In the genomic region with DNA sequence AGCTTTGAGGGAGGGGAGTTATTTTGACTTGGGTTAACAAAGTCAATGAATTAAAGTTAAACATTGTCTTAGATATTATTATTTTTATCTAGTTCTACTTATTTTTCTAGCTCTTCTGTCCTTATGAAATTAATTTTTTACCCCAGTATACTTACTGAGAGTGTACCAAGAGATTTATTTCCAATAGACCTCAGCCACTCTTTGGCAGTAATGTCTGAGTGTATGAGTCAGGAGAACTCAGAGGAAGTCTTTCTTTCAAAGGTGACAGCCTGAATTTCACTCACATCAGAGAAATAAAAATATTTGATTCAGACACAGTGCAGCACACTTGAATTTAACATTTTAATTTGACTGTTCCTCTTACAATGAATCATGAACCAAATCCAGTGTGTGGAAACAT, we compare ENCODE assay signal across 20 mouse cellular contexts.
"Had no signal": no experiment of that assay in that cellular context is flagged by ENCODE, and none has a peak within 500 bp of the region (broad histone marks: within the 10 kb centered on the region; RNA-seq: fewer than 3 reads in every experiment).

No protein-coding gene starts in this region.

- H3K9me3 ChIP-seq: liver, embryonic 13.5 days; liver, embryonic 15.5 days; midbrain, embryonic 10.5 days; midbrain, embryonic 12.5 days; neural tube, embryonic 13.5 days; neural tube, embryonic 15.5 days had no signal

- DNase-seq: liver, embryonic 13.5 days; lung, adult 18-20 months; lung, embryonic 14.5 days; lung, postnatal 10 days; lung, postnatal 4 days; midbrain, embryonic 14.5 days; retina, postnatal 1 day; right cerebral cortex, adult 18-20 months; right cerebral cortex, postnatal 25 days; right cerebral cortex, postnatal 4 days; thymus, adult 2 months; thymus, postnatal 25 days; thymus, postnatal 4 days had no signal

- H3K36me3 ChIP-seq: liver, embryonic 13.5 days; liver, embryonic 15.5 days; midbrain, embryonic 10.5 days; midbrain, embryonic 12.5 days; neural tube, embryonic 13.5 days; neural tube, embryonic 15.5 days had no signal

- H3K4me1 ChIP-seq: liver, embryonic 13.5 days; liver, embryonic 15.5 days; midbrain, embryonic 10.5 days; midbrain, embryonic 12.5 days; neural tube, embryonic 13.5 days; neural tube, embryonic 15.5 days had no signal

- H3K27me3 ChIP-seq: liver, embryonic 13.5 days; liver, embryonic 15.5 days; midbrain, embryonic 12.5 days; neural tube, embryonic 13.5 days; neural tube, embryonic 15.5 days had no signal

- H3K4me2 ChIP-seq: liver, embryonic 13.5 days; liver, embryonic 15.5 days; lung, embryonic 14.5 days; midbrain, embryonic 12.5 days; neural tube, embryonic 13.5 days; neural tube, embryonic 15.5 days had no signal

- H3K4me3 ChIP-seq: liver, embryonic 13.5 days; liver, embryonic 15.5 days; midbrain, embryonic 10.5 days; midbrain, embryonic 12.5 days; myocyte; neural tube, embryonic 13.5 days; neural tube, embryonic 15.5 days had no signal

- ATAC-seq: midbrain, embryonic 16.5 days had no signal

- H3K27ac ChIP-seq: liver, embryonic 13.5 days; liver, embryonic 15.5 days; midbrain, embryonic 10.5 days; midbrain, embryonic 12.5 days; neural tube, embryonic 13.5 days; neural tube, embryonic 15.5 days had no signal

- H3K9ac ChIP-seq: liver, embryonic 13.5 days; liver, embryonic 15.5 days; lung, embryonic 14.5 days; midbrain, embryonic 12.5 days; neural tube, embryonic 13.5 days; neural tube, embryonic 15.5 days had no signal
